Mouse (Mus musculus) embryo, embryonic 11.5 days (tissue): ENCODE results near the gene Otof.

Experiments
- DNase-seq: peaks from one replicate; pipeline ENCODE4 v3.0.0-alpha.2; 2012; ENCODE audit warnings: low read depth, low spot score

The Otof gene

GRCm38 (mm10) chr5:30461821-30462220 lies at the start of gene Otof:
Gene Otof, minus strand, starts transcription at chr5:30461932.
- DNase-seq, result no peak

DNA sequence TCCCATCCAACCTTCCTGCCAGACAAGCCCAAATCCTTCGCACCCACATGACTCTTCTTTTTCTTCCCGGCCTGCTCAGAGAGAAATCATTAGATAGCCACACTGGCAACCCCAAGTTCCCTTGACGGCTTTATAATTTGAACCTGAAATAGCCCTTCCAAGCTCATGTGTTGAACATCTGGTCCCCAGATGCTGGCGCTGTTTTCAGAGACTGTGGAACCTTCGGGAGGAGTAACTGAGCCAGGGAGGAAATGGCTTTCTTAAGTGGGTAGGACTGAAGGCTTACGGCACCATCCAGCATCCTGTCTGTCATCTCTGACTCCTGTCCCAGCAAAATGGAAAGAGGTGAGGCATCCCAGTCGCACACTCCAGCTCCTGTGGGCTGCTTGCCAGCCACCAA lies 35.6 kb upstream of the Otof start:
- DNase-seq, result peak; percentile 58

DNA sequence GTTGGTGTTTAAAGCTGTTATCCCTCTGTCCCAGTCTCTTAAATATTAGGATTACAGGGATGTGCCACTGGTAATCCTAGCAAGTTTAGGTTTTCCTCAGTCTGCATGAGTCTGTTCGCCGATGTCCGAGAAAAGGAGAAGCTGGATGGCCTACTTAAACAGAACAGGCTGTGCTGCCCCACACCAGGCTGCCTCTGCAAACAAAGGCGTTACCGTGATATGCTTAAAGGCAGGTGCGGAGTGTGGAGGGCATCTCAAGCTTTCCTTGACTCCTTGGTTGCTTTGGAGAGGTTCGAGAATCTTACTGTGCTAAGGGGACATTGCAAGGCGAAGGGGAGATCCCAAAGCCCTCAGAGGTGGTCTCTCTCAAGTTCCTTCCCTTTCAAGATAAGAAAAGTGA lies 35.1 kb upstream of the Otof start:
- DNase-seq, result no peak

- no peak for DNase-seq
These were observed 33.6 kb upstream of the Otof start for GRCm38 (mm10) chr5:30495288-30495687.

- no peak for DNase-seq
These were observed 32.9 kb upstream of the Otof start for GRCm38 (mm10) chr5:30494606-30495005.

- no peak for DNase-seq
These were observed 32.0 kb upstream of the Otof start for GRCm38 (mm10) chr5:30493723-30494122.

GRCm38 (mm10) chr5:30490845-30491244 lies 29.1 kb upstream of the Otof start:
- DNase-seq, result no peak

GRCm38 (mm10) chr5:30490215-30490614 lies 28.5 kb upstream of the Otof start:
- DNase-seq, result no peak

GRCm38 (mm10) chr5:30485136-30485535 lies 23.4 kb upstream of the Otof start:
- no peak for DNase-seq

GRCm38 (mm10) chr5:30484591-30484990 lies 22.9 kb upstream of the Otof start:
- no peak for DNase-seq

GRCm38 (mm10) chr5:30483533-30483932 lies 21.8 kb upstream of the Otof start:
- DNase-seq, result no peak

DNA sequence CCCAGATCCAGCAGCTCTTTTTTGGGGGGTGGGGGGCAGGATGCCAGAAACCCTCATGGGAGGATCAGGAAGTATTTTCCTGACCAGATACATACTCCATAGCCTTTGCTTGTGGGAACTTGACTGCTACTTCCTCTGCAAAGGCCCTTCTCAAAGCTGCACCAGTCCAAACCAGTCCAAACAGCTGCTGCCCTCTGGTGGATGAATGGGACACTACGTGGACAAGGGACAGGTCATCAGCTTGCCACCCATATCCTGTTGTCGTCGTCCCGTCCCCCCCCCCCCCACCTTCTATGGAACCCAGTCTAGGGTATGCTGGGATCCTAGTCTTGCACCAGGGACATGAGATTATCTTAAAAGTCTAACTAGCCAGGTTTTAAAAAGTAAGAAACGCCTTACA lies 20.6 kb upstream of the Otof start:
- DNase-seq, result peak; percentile 55

DNA sequence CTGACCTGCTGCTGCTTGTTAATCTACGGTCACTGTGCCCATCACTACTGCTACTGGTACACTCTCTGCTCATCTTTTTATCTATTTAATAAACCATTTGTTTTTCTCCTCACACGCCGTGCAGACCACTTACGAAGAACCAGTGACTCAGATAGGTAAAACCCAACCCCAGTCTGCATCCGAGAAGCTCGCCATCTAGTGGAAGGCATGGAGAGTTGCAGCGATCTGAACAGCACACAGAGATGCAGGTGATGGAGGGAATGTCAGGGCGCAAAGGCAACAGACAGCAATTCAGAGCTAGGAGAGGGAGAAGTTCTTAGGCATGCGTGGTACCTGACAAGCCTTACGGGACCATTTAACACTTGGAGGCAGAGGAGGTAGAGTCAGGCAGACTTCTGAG lies 14.8 kb upstream of the Otof start:
- DNase-seq, result no peak

DNA sequence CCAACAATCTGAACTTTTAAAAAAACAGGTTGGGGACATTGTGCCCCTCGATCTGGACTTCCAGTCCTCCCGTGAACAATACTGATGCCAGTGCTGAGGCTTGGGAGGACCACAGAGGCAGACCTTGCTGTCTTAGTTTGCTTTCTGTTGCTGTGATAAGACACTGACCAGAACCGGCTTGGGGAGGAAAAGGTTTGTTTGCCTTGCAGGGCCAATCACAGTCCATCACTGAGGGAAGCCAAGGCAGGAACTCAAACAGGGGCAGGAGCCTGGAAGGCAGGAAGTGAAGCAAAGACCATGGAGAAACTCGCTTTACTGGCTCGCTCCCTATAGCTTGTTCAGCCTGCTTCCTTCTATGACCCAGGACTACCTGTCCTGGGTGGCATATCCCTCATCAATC lies 10.4 kb upstream of the Otof start:
- DNase-seq, result no peak

- DNase-seq, result no peak
These were observed 8.7 kb upstream of the Otof start for GRCm38 (mm10) chr5:30470454-30470853.

DNA sequence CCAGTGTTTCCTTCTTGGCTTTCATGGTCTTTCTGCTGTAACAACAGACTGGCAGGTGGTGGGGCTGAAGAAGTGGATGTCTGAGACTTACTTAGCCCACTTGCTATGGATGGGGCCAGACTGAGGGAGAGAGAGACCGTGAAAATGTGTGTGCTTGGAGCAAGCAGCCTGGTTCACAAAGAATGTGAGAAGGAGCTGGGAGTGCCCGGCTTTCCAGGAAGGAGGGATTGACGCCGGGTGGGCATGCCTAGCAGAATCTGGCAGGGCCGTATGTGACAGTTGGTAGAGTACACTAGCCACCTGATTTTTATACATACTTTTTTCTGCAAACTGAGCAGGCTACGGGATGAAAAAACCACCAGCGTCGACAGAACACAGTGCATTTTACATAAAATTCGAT lies 4.6 kb upstream of the Otof start:
- DNase-seq, result no peak

DNA sequence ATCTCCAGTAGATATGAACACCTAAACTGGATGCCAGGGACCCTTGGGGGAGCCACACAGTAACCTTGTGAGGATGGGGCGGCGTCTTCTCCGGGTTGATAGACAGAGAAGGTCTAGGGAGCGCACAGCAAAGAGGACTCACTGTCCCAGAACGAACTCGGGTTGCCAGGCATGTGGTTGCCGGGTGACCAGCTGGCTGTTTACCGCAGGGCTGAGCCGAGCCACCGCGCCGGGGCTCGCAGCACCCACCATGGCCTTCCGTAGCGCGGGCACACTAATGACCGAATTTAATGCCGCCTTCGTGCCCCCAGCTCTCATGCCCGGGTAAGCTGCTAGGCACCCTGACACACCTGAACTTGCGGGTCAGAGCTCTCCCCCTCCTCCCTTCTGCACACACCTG lies 4.1 kb upstream of the Otof start, which contains the start of gene 1700001C02Rik:
Gene 1700001C02Rik, plus strand, starts transcription at position 187 of the 400 bp plus-strand sequence.
- DNase-seq, result no peak

DNA sequence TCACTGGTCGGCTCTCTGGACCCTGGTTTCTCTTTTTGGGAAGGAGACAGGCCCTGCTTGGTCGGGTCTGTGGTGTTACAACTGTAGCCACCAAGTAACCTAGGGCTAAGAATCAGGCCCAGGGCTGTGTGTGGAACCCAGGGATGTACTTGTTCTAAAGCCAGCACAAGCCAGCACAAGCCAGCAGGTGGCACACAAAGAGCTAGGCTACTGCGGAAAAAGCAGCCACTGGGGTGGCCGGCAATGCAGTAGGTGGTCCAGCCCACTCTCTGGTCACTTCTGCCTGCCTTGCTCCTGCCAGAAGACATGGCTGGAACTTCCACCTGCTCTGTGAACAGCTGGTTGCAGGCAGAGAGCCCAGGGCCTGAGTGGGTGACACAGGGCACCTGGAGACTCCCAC lies 1.6 kb downstream of the Otof start:
- no peak for DNase-seq

DNA sequence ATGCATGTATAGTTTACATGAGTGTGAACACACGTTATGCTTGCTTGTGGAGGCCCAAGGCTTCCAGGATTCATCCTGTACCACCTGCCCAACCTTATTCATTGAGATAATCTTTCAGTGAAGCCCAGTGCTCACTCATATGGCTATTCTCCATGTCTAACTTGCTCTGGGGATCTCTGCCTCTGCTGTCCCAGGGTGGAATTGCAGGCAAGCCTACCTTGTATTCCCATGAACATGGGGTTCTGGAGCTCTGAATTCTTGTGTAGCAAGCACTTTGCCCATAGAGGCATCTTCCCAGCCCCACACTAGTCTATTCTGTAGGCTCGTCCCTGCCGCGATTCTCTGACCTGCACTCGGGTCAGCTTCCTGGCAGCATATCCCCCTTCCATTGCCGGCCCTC lies 5.7 kb downstream of the Otof start:
- no peak for DNase-seq

- DNase-seq, result no peak
These were observed 17.3 kb downstream of the Otof start for GRCm38 (mm10) chr5:30444327-30444895.

- DNase-seq, result no peak
These were observed 19.5 kb downstream of the Otof start for GRCm38 (mm10) chr5:30442196-30442595.

DNA sequence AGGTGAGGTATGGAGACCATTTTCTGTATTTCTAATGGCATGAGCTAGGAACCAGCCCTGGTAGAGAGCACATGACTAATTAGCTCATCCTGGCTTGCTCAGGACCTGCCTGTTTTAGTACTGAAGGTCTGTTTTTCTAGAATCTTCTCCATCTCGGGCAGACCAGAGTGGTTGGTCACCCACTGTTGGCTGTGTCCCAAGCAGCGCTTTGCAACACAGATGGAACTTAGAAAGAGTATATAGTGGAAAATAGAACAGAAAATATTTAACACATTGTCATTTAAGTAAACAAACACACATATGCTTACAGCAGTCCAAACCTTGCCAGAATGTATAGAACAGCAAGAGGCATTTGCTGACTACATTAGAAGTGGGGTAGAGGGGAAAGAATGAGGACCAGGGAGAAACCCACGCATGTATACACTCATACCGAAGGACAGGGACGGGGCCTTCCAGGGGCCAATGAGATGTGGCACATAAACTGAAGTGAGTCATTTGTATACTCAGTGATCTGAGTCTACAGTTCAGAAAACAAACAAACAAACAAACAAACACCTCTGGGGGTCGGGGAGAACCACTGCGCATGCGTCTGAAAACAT lies 21.3 kb downstream of the Otof start:
- DNase-seq, result no peak

- DNase-seq, result no peak
These were observed 22.8 kb downstream of the Otof start for GRCm38 (mm10) chr5:30438931-30439330.

DNA sequence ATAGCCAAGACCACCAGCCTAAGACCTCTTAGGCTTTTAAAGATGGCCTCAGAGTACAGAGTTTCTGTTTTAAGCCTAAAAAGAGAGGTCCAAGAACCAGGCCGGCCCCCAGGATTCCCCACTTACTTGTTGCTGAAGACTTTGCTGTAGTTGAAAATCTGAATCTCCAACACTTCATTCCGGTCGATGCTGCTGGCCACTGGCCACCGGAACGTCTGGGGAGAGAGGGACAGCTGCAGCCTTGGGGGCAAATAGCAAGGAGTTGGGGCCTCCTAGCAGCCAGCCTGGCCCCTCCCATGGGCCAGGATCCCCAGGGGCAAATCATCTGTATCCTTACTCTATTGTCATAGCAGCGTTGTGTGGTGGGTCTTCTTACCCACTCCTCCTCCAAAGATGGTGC lies 34.3 kb downstream of the Otof start:
- DNase-seq, result no peak
